Mouse (Mus musculus) stomach, postnatal 0 days (tissue): ENCODE measurements around the gene Gjb4. TPM values are rescaled to one million over a fixed set of nuclear protein-coding genes. Genes with fewer than 3 reads are reported as not detected.

Experiments used
- ATAC-seq: fragments of 200-750 bp; cut with Nextera tagmentation; 2 replicates; pipeline ENCODE4 v1.8.0; 2017; ENCODE audit not compliant: low FRiP score, low TSS enrichment
- DNase-seq: peaks from one replicate; pipeline ENCODE4 v3.0.0-alpha.2; 2016; ENCODE audit warnings: low spot score
- H3K27ac ChIP-seq: fragments of 300-500 bp; sonication (generic); replicated peaks from 2 replicates; pipeline ENCODE4 v1.5.1; 2014; ENCODE audit warnings: mild to moderate bottlenecking, control low read depth
- H3K27me3 ChIP-seq: fragments of 300-500 bp; sonication (generic); 2 replicates; pipeline ENCODE4 v1.6.1; 2014; ENCODE audit warnings: low read length; ENCODE audit not compliant: control insufficient read depth, insufficient read depth
- H3K36me3 ChIP-seq: fragments of 300-500 bp; sonication (generic); 2 replicates; pipeline ENCODE4 v1.6.1; 2014; ENCODE audit warnings: low read length, mixed read lengths; ENCODE audit not compliant: control insufficient read depth, insufficient read depth
- H3K4me1 ChIP-seq: fragments of 300-500 bp; sonication (generic); replicated peaks from 2 replicates; pipeline ENCODE4 v1.6.1; 2014; ENCODE audit warnings: antibody characterized with exemption; ENCODE audit not compliant: control insufficient read depth, insufficient read depth
- H3K4me2 ChIP-seq: fragments of 300-500 bp; sonication (generic); replicated peaks from 2 replicates; pipeline ENCODE4 v1.6.1; 2014; ENCODE audit warnings: low read depth, mild to moderate bottlenecking, control low read depth, moderate library complexity
- H3K4me3 ChIP-seq: fragments of 300-500 bp; sonication (generic); 2 replicates; pipeline ENCODE4 v1.5.1; 2014; ENCODE audit warnings: low read depth, low read length, control low read depth
- H3K9ac ChIP-seq: fragments of 300-500 bp; sonication (generic); 2 replicates; pipeline ENCODE4 v1.6.1; 2014; ENCODE audit warnings: mild to moderate bottlenecking, low read length, control low read depth, mixed read lengths
- H3K9me3 ChIP-seq: fragments of 300-500 bp; sonication (generic); 2 replicates; pipeline ENCODE4 v1.6.1; 2016; ENCODE audit warnings: low read length; ENCODE audit not compliant: control insufficient read depth
- CTCF ChIP-seq: IDR thresholded peaks from 2 replicates; pipeline ENCODE4 v1.5.1; 2016; ENCODE audit warnings: antibody characterized with exemption, low read depth, mild to moderate bottlenecking, moderate library complexity
- EP300 ChIP-seq: optimal IDR thresholded peaks from 2 replicates; pipeline ENCODE3; 2016; ENCODE audit warnings: antibody characterized with exemption
- WGBS: fragments of 180-500 bp; shearing (Covaris S2); extraction: QIAGEN DNeasy Blood & Tissue Kit; methylation state at CpG from one replicate; pipeline ENCODE4 v1.1.7; 2014; 5-methylcytosine and 5-hydroxymethylcytosine counted together
- polyA plus RNA-seq: library from polyadenylated mRNA; unstranded; fragments of >200 nt; fragmentation: Nextera tagmentation; extraction: Ambion mirVana; gene quantifications from 2 replicates; pipeline ENCODE4 v1.2.1, GENCODE M21; 2015

Gene Gjb4
- polyA plus RNA-seq, 1 experiment from 2014 or later: 1.7 TPM

DNA sequence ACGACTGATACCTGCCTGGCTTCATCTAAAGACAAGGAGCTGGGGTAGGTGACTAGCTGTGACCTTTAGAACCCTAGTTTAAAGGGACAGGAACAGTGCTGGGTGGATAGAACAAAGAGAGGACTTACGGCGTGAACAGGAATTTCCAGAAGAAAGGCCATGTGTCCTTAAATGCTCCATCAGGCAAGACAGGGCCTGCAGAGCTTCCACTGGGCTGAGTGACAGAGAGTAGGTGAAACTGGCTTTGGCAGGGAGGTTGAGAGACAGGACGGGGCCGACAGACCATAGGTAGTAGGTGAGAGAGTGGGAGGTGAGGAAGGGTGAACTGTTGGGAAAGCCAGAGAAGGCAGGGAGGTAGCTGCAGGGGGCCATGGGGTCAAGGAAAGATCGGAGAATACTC lies 12.5 kb downstream of the Gjb4 start:
- DNase-seq (no peak), ATAC-seq (peak; percentile 40; the same call in 1 of the 2 replicates)
- no peak overlapping the region for H3K9ac ChIP-seq
- no peaks in the 10 kb centered on the region for H3K27me3 ChIP-seq
- 35% methylated on average over 6 of the region's 6 CpGs for WGBS
- no peak overlapping the region for H3K4me2 ChIP-seq
- H3K27ac ChIP-seq: no peak overlapping the region
- TF ChIP-seq CTCF (no peak), EP300 (no peak)
- no peaks in the 10 kb centered on the region for H3K9me3 ChIP-seq
- H3K36me3 ChIP-seq: no peaks in the 10 kb centered on the region
- H3K4me3 ChIP-seq: no peak overlapping the region
- no peaks in the 10 kb centered on the region for H3K4me1 ChIP-seq

DNA sequence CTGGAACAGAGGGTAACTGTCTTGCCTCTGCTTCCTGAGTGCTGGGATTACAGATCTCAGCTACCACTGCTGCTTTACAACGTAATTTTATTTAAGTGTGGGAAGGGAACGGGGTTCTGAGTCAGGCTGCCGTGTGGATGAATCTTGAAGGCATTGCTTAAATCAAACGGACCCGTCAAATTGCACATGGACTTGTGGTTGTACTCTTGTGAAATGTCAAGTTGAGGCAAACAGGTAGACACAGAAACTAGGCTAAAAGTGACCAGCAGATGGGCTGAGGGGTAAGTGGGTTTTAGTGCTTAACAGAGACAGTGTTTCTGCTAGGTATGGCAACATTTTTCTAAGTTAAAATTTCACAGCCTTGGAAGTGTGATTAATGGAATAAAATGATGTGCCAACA lies 16.2 kb downstream of the Gjb4 start:
- Histone ChIP-seq H3K36me3 (no peaks in the 10 kb centered on the region), H3K27ac (no peak overlapping the region), H3K4me2 (no peak overlapping the region), H3K27me3 (no peaks in the 10 kb centered on the region), H3K4me3 (no peak overlapping the region), H3K4me1 (no peaks in the 10 kb centered on the region), H3K9ac (no peak overlapping the region), H3K9me3 (no peaks in the 10 kb centered on the region)
- WGBS: 82% methylated on average over 5 of the region's 5 CpGs
- ATAC-seq (no peak), DNase-seq (no peak)
- TF ChIP-seq CTCF: no peak
- TF ChIP-seq EP300: no peak

DNA sequence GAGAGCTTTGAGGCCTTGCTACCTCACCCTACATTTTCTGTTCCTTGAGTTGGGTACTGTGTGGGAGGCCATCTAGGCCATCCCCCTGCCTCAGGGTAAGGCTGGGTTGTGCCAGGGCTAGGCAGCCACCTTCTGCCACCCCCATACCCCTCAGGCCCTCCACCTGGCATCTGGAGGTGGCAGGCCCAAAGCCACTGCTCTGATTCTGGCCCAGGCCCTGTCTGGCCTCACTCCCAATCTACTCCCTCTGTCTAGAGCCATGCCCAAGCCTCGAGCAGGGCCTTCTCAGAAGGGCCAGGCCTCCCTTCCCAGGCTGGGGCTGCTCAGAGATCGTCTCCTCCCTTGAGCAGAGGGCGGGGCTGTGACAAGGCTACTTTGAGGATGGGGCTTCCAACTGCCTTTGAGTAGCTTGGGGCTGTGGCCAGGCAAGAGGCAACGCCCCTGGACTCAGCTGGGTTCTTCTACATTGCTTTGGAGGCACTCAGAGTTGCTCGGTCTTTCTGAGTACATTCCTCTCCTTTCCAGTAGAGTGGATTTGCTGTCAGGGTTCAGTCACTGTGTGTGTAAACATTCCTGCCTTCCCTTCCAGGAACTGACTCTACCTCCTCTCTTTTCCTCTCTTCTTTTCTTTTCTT lies 18.9 kb downstream of the Gjb4 start:
- 23% methylated on average over 5 of the region's 5 CpGs for WGBS
- H3K36me3 ChIP-seq: no peaks in the 10 kb centered on the region
- no peak overlapping the region for H3K9ac ChIP-seq
- TF ChIP-seq EP300 (no peak), CTCF (no peak)
- no peaks in the 10 kb centered on the region for H3K9me3 ChIP-seq
- no peak overlapping the region for H3K4me2 ChIP-seq
- no peak for ATAC-seq
- DNase-seq: no peak
- no peak overlapping the region for H3K4me3 ChIP-seq
- H3K27ac ChIP-seq: no peak overlapping the region
- peaks cover 8% of the 10 kb centered on the region; the same call in 1 of the 2 replicates for H3K27me3 ChIP-seq
- peaks cover 3% of the 10 kb centered on the region; the same call in 1 of the 2 replicates for H3K4me1 ChIP-seq

- ATAC-seq (no peak), DNase-seq (no peak)
- H3K4me3 ChIP-seq: no peak overlapping the region
- no peak overlapping the region for H3K9ac ChIP-seq
- no peaks in the 10 kb centered on the region for H3K36me3 ChIP-seq
- no peak overlapping the region for H3K27ac ChIP-seq
- TF ChIP-seq CTCF (no peak), EP300 (no peak)
- no peaks in the 10 kb centered on the region for H3K9me3 ChIP-seq
- peaks cover 3% of the 10 kb centered on the region; the same call in 1 of the 2 replicates for H3K4me1 ChIP-seq
- H3K4me2 ChIP-seq: no peak overlapping the region
- WGBS: 27% methylated on average over 13 of the region's 13 CpGs
- H3K27me3 ChIP-seq: peaks cover 11% of the 10 kb centered on the region; the same call in 1 of the 2 replicates
These were observed 22.7 kb downstream of the Gjb4 start for GRCm38 (mm10) chr4:127331171-127331570.

GRCm38 (mm10) chr4:127330181-127331100 lies 23.4 kb downstream of the Gjb4 start, which contains the start of gene Gjb3:
TSS of gene Gjb3 (minus strand) at chr4:127330844.
- Histone ChIP-seq H3K36me3 (no peaks in the 10 kb centered on the region), H3K27ac (peak within 1 kb of the TSS; percentile 53), H3K9me3 (no peaks in the 10 kb centered on the region), H3K4me1 (peaks cover 3% of the 10 kb centered on the region; the same call in 1 of the 2 replicates), H3K27me3 (peaks cover 11% of the 10 kb centered on the region; the same call in 1 of the 2 replicates), H3K4me3 (peak within 1 kb of the TSS; percentile 30), H3K4me2 (peak within 1 kb of the TSS; percentile 46), H3K9ac (peak within 1 kb of the TSS; percentile 31; the same call in 1 of the 2 replicates)
- DNase-seq: no peak
- TF ChIP-seq EP300 (no peak), CTCF (no peak)
- WGBS: 2% methylated on average over 49 of the region's 49 CpGs
- ATAC-seq: peak; percentile 50; the same call in 1 of the 2 replicates
